Mouse (Mus musculus) yolk sac, embryonic 10.5 days (tissue): ENCODE measurements at regions not wholly inside any gene's neighbourhood (a gene's known extent, or its start where the extent isn't known, plus 50 kb on each side); places are given as distances from the start of the nearest gene placed in this dataset.

Experiments
- DNase-seq: peaks from one replicate; pipeline ENCODE4 v3.0.0-alpha.2; 2017; ENCODE audit warnings: low spot score

DNA sequence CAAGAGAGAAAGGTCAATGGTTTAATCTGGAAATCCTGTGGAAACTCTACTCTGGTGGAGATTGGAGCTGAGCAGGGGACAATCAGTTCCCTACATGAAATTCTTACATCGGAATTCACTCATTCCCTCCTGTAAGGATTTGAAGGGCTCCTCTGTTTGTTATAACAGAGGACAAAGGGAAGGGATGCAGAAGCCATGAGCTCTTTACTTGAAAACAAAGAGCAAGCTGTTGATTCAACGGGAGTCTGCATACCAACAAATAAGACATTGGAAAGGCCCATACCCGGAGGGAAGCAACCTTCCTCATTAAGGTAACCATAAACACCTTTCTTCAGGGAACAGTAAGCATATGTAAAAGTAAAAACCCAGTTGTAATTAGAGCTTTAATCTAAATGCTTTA is 359.3 kb downstream of the Cenpc1 start:
- DNase-seq, result no peak

DNA sequence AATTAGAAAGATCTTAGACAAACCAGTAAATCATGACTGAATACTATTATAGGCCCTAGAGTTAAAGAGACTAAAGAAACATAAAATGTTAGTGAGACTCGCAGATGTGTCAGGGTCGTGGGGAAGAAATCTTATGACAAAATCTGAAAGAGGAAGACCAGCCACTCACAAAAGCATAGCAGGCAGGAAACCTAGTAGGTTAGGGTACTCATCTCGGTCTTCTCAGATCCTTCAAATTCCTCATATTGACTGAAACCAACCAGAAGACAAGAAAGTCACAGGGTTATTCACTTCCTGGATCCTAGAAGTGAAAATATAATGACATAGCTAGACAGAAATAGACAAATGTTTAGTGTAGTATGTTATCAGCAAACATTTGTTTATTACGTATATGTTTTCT is 387.5 kb downstream of the Cenpc1 start:
- DNase-seq, result no peak

DNA sequence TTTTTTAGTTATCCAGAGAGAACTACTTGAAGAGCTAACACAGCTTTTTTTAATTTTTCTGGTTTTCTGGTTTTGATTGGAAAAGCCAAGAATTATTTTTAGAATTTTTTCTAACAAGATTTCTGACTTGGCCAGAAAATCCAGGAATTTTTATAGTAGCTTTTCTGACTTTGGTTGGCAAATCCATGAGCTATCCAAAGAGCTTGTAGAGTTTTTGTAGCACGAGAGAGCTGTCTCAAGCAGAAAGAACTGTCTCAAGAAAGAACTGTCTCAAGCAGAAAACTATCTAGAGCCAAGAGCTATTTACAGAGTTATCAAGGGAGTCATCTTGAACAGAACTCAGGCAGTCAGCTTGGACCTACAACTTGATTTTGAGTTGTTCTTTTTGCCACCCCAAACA is 394.3 kb downstream of the Cenpc1 start:
- DNase-seq, result no peak

DNA sequence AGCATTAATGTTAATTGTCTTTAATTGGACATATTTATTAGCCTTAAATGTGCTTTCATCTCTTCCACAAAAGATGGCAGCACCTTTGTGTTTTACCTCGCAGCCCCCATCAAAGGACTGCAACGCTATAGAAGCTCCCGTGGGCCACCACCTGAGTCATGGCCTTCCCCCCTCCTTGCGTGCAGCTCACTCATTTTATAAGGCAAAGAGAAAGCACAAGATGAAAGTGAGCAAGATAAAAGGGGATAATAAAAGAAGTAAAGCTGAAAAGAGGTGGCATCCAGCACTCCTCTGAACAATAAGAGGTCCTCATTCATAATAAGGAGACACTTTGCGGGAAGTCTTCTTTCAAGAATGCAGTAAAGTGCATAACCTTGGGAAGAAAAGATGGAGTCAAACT is 403.9 kb downstream of the Cenpc1 start:
- no peak for DNase-seq

DNA sequence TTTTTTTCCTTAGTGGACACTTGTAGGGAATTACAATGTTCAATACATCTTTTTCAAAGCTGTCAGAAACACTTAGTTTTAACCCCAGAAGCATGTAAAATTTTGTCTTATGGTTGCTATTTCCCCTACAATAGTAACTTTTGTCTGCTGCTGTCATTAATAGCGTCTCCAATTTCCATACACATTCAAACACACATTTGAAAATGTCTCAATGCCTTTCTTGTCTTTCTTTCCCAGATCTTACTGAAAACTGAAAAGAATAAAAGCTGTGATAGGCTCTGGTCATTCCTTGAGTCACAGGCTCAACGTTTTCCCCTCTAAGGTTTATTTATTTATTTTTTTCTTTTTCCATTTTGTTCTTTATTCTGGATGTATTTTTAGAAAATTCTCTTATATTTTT is 444.3 kb downstream of the Cenpc1 start:
- DNase-seq, result no peak

DNA sequence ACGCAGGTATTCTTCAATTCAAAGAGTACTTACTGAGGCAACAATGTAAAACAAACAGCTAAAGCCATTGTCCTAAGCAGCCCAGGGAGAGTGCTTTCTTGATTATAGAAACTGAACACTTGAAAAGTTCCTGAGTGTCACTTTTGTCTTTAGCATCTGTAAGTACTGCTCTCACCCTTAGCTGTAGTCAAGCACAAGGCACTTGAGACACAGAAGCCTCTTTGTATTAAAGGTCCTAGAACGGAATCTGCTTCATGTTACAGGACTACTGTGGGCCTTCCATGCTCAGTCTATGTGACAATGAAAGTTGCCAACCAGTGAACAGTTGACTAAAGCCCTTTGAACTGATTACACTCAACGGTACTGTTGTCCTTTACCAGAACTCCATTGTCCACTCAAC is 450.6 kb downstream of the Cenpc1 start:
- no peak for DNase-seq

DNA sequence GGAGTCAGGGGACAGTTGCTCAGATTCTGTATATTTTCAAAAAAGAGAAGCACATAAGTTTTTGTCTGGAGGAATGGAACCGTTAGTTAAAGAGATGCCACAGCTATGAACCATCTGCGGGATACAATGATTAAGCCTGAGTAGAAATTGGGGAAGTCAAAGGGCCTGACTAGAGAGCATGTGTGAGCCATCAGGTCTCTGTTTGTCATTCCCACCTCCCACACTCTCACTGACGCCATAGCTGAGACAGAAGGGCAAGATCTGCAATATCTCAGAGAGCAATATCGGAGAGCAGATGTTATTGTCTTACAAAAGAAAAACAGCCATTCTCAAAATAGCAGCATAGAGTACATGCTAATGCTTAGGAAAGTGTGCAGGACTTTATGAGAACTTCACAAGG is 452.8 kb downstream of the Cenpc1 start:
- no peak for DNase-seq

DNA sequence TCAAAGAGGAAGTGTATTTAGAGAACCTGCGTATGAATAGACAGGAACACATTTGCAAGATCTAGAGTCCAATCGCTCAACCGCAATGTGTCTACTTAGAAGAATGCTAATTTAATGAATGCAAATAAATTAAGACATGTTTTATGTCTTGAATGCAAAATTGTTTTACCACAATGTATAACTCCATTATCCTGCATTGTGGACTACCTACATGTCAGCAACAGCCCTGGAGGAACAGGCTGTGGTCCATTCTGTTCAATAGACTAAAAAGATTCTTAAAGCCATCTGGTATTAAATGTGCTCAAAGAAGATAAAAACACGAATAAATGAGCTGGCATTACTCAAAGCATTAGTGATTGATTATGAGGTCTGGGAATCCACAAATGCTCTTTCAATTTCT is 456.3 kb downstream of the Cenpc1 start:
- DNase-seq, result no peak

DNA sequence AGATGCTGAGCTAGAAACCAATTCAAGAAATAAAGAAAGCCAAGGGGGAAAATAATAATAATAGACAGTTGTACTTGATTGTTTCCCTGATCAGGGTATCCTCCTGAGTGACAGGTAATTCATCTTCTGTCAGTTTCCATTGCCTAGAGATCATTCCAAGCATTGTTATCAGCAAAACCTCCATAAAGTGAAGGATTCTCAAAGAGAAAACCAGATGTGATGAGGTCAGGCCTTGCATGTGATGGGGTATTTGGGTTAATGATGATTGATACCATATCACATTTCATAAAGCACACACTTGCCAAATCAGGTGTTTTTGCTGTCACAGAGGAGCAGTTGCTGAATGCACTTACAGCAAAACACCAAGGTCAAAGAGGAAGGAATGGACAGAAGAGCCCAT is 467.2 kb downstream of the Cenpc1 start:
- DNase-seq, result no peak

DNA sequence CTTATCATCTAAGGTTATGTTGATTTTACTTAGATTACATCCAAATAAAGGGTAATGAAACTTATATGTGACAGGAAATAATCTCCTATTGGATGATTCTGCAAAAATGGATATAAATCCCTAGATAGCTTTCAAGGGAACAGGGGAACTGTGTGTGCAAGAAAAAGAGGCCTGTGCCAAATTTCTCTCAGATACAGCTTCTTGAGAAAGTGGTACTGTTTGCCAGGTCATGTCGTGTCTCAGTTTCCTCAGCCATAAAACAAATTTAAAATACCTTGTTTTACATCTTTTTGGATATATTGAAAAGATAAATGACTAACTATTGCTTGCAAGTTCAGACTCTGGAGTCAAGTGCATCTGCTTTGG is 470.3 kb downstream of the Cenpc1 start:
- DNase-seq, result no peak

DNA sequence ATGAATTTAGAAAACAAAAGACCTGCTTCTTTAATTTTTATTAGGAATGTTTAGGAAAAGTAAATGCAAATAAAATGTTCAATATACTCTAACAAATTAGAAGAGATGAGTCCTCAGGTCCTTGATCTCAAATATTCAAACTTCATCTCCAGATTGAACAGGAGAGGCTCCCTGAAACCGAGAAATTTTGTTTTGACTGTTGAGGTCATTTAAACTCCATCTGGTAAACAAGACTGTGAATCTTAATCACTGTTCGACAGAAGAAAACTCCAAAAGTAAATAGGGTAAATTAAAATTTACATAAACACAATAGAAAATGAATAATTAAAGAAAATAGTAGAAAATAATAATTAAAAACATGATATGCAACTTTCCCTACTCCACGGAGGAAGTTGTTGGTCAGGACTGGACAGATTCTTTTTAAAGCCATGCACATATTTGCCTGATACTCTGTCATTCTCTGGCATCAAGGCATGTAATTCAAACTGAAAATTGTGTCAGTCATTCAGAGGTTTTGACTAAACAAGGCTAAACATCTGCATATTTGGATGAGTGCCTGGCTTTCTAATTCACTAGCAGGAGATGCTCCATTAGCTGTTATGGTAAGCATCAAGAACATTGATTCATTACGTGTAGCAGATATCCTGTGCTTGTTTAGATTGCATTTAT is 470.8 kb downstream of the Cenpc1 start:
- no peak for DNase-seq

DNA sequence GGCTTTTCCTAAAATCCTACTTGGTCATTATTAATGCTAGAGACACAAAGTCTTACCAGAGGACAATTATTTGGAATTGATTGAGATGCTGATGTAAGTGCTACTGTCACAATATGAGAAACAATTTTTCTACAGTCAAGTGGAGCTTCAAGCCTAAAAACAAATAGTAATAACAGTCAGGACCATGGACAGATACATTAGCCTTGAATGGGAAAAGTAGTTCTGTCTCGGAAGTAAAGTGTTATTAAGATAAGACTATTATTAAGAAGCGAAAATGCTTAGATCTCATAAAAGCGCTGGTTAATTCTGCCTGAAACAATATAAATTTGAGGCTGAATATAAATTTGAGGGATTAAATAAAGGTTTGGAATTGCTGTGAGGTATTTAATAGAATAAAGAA is 473.1 kb downstream of the Cenpc1 start:
- no peak for DNase-seq

DNA sequence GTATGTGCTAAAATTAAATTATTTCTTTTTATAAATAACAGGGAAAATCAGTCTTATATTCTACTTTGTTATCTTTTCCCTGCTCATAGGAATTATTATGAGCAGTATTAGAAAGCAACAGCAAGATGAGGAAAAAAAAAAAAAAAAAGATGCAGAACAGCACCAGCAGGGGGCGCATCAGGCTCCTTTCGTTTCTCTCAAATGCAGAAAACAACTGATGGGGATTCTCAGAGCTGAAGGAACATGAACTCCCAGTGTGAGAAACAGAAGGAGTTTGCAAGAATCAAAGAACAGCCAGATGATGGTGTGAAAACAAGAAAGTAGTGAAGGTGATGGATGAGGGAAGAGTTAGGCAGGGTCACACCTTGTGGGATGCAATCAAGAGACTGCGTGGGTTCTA is 478.7 kb downstream of the Cenpc1 start:
- DNase-seq, result no peak

DNA sequence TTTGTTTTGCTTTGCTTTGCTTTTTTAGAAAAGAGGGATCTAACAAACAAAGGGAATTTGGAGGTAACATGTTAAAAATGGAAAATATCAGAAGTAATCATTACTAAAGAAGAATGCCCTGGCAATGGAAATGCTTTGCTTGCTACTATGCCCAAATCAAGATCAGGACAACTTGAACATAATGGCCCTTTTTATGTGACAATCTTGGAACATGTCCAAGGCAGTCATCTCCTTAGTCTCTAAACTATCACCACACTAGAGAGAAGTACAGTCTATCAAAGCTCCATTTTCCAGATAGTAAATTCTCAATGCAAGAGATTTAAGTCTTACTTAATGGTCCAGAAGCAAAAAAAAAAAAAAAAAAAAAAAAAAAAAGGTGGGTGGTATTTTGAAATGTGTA is 492.9 kb downstream of the Cenpc1 start:
- no peak for DNase-seq

DNA sequence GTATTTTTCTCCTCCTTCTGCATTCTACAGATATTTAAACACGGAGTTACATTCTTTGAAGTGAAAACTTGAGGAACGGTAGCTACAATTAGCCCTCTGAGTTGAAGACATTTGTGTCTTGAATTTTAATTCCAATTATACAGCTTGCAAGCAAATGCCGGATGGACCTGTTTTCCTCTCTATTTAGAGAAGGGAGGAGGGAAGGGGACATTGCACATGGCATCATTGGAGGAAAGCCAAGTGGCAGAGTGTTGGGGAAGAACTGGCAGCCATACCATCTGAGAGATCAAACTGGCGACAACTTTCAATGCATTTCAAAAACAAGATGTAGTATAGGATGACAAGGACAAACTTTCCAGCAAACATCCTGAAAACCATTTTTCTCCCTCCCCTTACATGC is 493.4 kb downstream of the Cenpc1 start:
- no peak for DNase-seq

DNA sequence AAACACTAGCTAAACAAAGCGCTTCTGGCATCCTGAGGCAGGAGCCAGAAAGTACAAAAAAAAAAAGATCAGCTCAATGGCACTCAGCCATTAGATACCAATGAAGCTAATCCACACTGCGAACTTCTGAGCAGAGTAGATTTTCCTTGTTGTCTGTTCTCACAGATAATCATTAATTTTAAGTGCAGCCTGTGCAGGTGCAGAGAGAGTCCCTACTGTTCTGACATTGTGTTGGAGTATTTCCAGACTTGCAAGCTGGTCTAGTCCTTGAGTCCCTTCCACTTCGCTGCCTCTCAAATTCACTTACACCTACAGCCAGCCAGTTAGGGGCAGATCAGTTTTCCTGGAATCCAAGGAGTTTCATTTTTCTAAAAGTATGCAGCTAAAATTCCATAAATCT is 494.0 kb downstream of the Cenpc1 start:
- no peak for DNase-seq

DNA sequence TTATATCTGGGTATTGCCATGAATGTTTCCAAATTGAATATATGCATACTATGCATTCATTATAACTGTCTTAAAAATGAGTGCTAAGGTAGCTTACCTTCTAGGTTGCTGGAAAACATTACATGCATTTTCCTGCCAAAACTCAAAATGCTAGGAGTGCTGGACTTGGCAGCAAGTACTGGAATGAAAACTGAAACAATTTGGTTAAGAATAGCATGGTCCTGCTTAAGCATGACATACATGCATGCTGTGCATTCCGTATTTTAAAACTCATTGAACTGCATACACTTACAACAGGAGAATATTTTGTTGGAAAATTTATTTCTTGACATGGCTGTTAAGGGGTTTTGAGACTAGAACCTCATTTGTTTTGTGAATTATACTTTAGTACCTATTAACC is 529.1 kb downstream of the Cenpc1 start:
- DNase-seq, result no peak

DNA sequence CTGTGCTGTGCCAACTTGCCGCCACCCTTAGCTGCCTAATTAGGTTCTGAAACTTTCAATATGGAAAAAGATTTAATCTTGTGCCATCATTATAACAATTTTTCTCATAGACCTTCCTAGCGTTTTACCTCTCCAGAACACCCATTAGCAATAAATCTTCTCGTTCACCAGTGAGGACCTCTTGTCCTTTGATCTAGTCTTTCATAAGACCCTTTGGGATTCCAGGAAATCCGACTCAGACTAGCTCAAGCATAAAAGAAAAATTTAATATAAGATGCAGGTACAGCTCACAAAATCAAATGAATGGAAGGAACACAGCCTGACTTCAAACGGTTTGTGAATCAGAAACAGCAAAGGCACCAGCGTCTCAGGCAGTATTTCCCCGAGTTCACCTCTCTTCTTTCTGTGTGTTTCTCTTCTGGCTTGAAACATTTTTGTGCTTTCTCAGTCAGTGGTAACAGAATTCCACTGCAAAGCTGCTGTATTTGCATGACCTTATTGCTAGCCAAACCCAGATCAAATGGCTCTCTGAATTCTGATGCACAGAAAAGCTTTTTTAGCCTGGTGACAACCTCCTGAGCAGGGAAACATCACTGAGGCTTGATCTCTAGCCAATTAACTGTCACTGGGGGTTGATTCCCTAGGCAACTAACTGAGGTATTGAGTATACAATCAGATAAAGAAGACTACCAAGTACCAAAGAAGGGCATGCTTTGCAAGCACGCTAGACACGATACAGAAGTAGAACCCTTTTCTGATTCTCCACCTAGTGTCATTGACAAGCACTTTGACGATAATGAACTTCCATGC is 539.8 kb downstream of the Cenpc1 start:
- no peak for DNase-seq

DNA sequence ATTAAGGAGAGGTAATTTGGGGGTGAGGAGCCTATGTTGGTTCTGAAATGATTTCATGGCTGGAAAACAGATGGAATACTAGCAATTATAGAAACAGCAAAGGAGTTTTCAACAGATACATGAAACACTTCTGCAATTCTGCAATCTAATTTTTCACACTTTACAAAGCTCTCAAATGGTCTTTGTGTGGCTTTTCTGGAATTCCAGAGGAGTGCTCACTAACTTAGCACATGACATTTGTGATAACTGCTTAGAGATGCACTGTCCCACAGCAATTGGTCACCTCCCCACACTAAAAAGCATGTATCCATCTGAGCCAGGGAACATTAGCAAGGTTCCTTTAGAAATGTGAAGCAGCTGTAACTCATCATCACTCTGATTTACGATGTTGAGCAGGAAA is 560.1 kb downstream of the Cenpc1 start:
- DNase-seq, result no peak

DNA sequence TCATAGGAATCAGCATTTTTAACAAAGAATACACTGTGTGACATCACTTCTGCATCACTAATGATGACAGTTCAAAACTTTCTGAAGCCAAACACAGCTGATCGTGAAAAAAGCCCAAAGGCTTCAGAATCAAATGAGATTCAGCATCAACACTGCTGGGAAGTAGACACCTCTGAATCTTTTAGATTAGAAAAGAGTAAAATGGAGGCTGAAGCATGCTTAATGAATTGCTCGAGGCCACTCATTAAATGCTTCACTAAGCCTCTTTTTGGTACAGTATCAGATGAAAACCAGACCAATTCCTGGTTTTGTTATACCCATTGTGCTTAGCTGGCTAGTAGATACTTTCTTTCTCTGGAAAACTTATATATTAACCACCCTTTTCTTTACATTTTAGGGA is 568.1 kb downstream of the Cenpc1 start:
- no peak for DNase-seq

DNA sequence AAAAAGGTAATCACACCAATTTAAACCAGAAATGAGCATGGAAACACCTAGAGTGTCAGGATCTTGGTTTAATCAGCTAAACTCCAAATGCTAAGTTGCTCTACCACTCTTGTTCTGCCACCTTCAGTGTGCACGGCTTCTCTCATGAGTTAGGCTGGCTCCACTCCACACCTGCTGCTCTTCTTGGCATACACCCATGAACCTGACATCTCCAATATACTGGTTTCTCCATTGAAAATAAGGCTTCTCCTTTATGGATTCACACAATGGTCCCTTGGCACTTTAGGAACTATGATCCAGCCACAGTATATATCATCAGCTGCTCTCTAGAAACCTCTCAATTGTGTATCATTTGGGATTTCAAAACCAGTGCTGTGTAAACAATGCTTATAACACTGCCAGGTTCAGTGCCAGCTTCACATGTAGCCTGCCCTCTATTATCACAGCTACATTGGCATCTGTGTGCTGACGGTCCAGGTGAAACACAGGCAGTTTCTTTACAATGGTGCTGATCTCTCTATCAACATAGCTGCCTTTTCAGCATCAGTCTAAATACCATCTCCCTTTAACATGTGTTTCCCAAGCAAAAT is 579.6 kb downstream of the Cenpc1 start:
- DNase-seq, result no peak

DNA sequence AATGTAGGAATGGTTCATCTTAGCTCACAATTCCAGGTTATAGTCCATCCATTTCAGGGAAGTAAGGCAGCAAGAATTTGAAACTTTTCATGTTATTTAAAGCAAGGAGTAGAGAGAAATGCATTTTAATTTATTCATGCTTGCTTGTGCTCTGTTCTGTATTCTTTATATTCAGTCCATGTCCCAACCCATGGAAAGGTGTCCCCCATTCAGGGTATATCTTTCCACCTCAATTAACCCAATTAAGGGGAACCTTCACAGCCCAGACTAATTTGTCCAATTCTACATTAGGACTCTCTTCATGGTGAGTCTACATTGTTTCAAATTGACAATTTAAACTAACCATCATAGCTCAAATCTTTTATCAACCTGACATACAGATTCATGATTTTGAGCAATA is 580.2 kb downstream of the Cenpc1 start:
- DNase-seq, result no peak

DNA sequence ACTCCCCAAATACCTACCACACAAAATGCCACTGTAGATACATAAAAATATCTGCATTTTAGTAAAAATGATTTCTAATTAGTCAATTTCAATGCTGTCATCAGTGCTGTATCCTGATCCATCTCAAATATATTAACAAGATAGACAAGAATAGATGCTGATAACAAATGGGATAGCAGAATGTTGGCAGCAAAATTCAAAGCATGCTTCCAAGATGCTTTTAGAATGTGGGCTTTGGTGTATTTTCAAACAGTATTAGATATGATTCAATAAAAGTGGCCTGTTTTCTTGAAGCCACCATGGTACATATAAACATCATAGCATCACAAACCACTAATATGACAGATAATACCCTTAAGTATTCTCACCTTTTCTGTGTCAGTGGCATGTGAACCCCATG is 597.6 kb downstream of the Cenpc1 start:
- no peak for DNase-seq

DNA sequence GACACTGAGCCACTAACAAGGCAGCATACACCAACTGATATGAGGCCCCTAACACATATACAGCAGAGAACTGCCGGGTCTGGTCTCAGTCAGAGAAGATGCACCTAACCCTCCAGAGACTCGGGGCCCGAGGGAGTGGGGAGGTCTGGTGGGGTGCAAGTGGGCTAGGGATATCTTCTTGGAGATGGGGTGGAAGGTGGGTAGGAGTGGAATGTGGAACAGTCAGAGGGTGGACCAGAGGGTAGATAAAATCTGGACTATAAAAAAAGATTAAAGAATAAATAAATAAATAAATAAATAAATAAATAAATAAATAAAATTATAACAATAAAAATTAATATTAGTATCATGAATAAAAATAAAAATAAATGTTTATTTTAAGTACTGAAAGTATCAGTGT is 598.2 kb downstream of the Cenpc1 start:
- no peak for DNase-seq
